Mouse (Mus musculus) embryonic facial prominence, embryonic 11.5 days (tissue): ENCODE results near the gene Atp5g3. TPM values are rescaled to one million over a fixed set of nuclear protein-coding genes. Genes with fewer than 3 reads are reported as not detected.

ENCODE experiments used
- ATAC-seq: fragments of 200-750 bp; cut with Nextera tagmentation; replicated peaks from 2 replicates; pipeline ENCODE4 v1.8.0; 2017; ENCODE audit warnings: low read depth; ENCODE audit not compliant: insufficient number of reproducible peaks, low FRiP score, low TSS enrichment
- DNase-seq: peaks from one replicate; pipeline ENCODE4 v3.0.0-alpha.2; 2015; ENCODE audit warnings: low spot score
- H3K27ac ChIP-seq: fragments of 300-500 bp; sonication (generic); replicated peaks from 2 replicates; pipeline ENCODE4 v1.5.1; 2014; ENCODE audit warnings: mild to moderate bottlenecking, low read depth, low read length, control low read depth
- H3K27me3 ChIP-seq: fragments of 300-500 bp; sonication (generic); 2 replicates; pipeline ENCODE4 v1.6.1; 2014; ENCODE audit warnings: mild to moderate bottlenecking, low read length, moderate library complexity, mixed read lengths; ENCODE audit not compliant: control insufficient read depth, insufficient read depth
- H3K36me3 ChIP-seq: fragments of 300-500 bp; sonication (generic); replicated peaks from 2 replicates; pipeline ENCODE4 v1.6.1; 2014; ENCODE audit warnings: low read depth, mild to moderate bottlenecking, low read length, moderate library complexity, mixed read lengths; ENCODE audit not compliant: control insufficient read depth, insufficient read depth
- H3K4me1 ChIP-seq: fragments of 300-500 bp; sonication (generic); 2 replicates; pipeline ENCODE4 v1.6.1; 2014; ENCODE audit warnings: low read length, mixed read lengths; ENCODE audit not compliant: control insufficient read depth, insufficient read depth
- H3K4me2 ChIP-seq: fragments of 300-500 bp; sonication (generic); 2 replicates; pipeline ENCODE4 v1.6.1; 2014; ENCODE audit warnings: low read depth, mild to moderate bottlenecking, control low read depth, low read length, moderate library complexity
- H3K4me3 ChIP-seq: fragments of 300-500 bp; sonication (generic); 2 replicates; pipeline ENCODE4 v1.5.1; 2014; ENCODE audit warnings: low read depth, low read length, control low read depth
- H3K9ac ChIP-seq: fragments of 300-500 bp; sonication (generic); replicated peaks from 2 replicates; pipeline ENCODE4 v1.6.1; 2014; ENCODE audit warnings: mild to moderate bottlenecking, control low read depth, low read length
- H3K9me3 ChIP-seq: fragments of 300-500 bp; sonication (generic); replicated peaks from 2 replicates; pipeline ENCODE4 v1.6.1; 2016; ENCODE audit warnings: mild to moderate bottlenecking, low read length, inconsistent platforms, mixed read lengths; ENCODE audit not compliant: control insufficient read depth
- WGBS: fragments of 180-500 bp; shearing (Covaris S2); extraction: QIAGEN DNeasy Blood & Tissue Kit; methylation state at CpG from one replicate; pipeline ENCODE4 v1.1.7; 2014; 5-methylcytosine and 5-hydroxymethylcytosine counted together
- polyA plus RNA-seq: library from polyadenylated mRNA; unstranded; fragments of >200 nt; fragmentation: Nextera tagmentation; extraction: Ambion mirVana; gene quantifications from 2 replicates; pipeline ENCODE4 v1.2.1, GENCODE M21; 2014

Atp5g3 gene
- polyA plus RNA-seq, 1 experiment from 2014 or later, result 890 TPM

- H3K27ac ChIP-seq, result 0 out of 2 replicates have a peak overlapping the region, but pooled peaks have one; percentile 65
- no peaks in the 10 kb centered on the region for H3K9me3 ChIP-seq
- WGBS, result 71% methylated on average over 22 of the region's 22 CpGs
- H3K27me3 ChIP-seq, result no peaks in the 10 kb centered on the region
- H3K4me2 ChIP-seq, result peak overlapping the region; percentile 49
- ATAC-seq (no peak), DNase-seq (no peak)
- no peaks in the 10 kb centered on the region for H3K36me3 ChIP-seq
- H3K4me1 ChIP-seq, result no peaks in the 10 kb centered on the region
- H3K4me3 ChIP-seq, result peak overlapping the region; percentile 90
- peak overlapping the region; percentile 66 for H3K9ac ChIP-seq
Observed at GRCm38 (mm10) chr2:73893473-73894270, 17.5 kb downstream of the Atp5g3 start.

- H3K27me3 ChIP-seq, result no peaks in the 10 kb centered on the region
- H3K9me3 ChIP-seq, result no peaks in the 10 kb centered on the region
- peak within 1 kb of the TSS; percentile 90 for H3K4me3 ChIP-seq
- peak; percentile 93 for ATAC-seq
- WGBS, result under 1% methylated on average over 63 of the region's 63 CpGs
- H3K36me3 ChIP-seq, result no peaks in the 10 kb centered on the region
- H3K9ac ChIP-seq, result peak within 1 kb of the TSS; percentile 95
- peak; percentile 100 for DNase-seq
- H3K4me2 ChIP-seq, result peak within 1 kb of the TSS; percentile 73
- no peaks in the 10 kb centered on the region for H3K4me1 ChIP-seq
- H3K27ac ChIP-seq, result peak within 1 kb of the TSS; percentile 80
Observed at GRCm38 (mm10) chr2:73892464-73893296, 18.4 kb downstream of the Atp5g3 start, which contains the start of gene Atf2. TSS of gene Atf2 (minus strand) at chr2:73892639.

GRCm38 (mm10) chr2:73891701-73892463, 19.2 kb downstream of the Atp5g3 start:
- DNase-seq (peak; percentile 68), ATAC-seq (peak; percentile 78)
- peak overlapping the region; percentile 80 for H3K27ac ChIP-seq
- H3K9ac ChIP-seq, result peak overlapping the region; percentile 95
- no peaks in the 10 kb centered on the region for H3K27me3 ChIP-seq
- H3K4me3 ChIP-seq, result peak overlapping the region; percentile 90
- no peaks in the 10 kb centered on the region for H3K36me3 ChIP-seq
- peak overlapping the region; percentile 73 for H3K4me2 ChIP-seq
- H3K4me1 ChIP-seq, result no peaks in the 10 kb centered on the region
- no peaks in the 10 kb centered on the region for H3K9me3 ChIP-seq
- WGBS, result under 1% methylated on average over 53 of the region's 54 CpGs

GRCm38 (mm10) chr2:73885997-73886396, 25.1 kb downstream of the Atp5g3 start:
- Histone ChIP-seq H3K4me3 (no peak overlapping the region), H3K27ac (no peak overlapping the region), H3K36me3 (no peaks in the 10 kb centered on the region; the same call in 1 of the 2 replicates), H3K4me2 (no peak overlapping the region), H3K27me3 (no peaks in the 10 kb centered on the region), H3K4me1 (no peaks in the 10 kb centered on the region), H3K9me3 (no peaks in the 10 kb centered on the region), H3K9ac (no peak overlapping the region)
- 78% methylated on average over 2 of the region's 2 CpGs for WGBS
- DNase-seq (no peak), ATAC-seq (no peak)

GRCm38 (mm10) chr2:73877891-73878290, 33.2 kb downstream of the Atp5g3 start:
- 94% methylated on average over 2 of the region's 2 CpGs for WGBS
- ATAC-seq (no peak), DNase-seq (no peak)
- Histone ChIP-seq H3K9me3 (no peaks in the 10 kb centered on the region), H3K4me1 (no peaks in the 10 kb centered on the region), H3K27ac (no peak overlapping the region), H3K9ac (no peak overlapping the region), H3K4me3 (no peak overlapping the region), H3K27me3 (no peaks in the 10 kb centered on the region), H3K36me3 (no peaks in the 10 kb centered on the region; the same call in 1 of the 2 replicates), H3K4me2 (no peak overlapping the region)

- no peaks in the 10 kb centered on the region; the same call in 1 of the 2 replicates for H3K36me3 ChIP-seq
- ATAC-seq, result no peak
- 75% methylated on average over 16 of the region's 16 CpGs for WGBS
- no peaks in the 10 kb centered on the region for H3K9me3 ChIP-seq
- H3K4me2 ChIP-seq, result no peak overlapping the region
- no peak overlapping the region for H3K4me3 ChIP-seq
- peak; percentile 14 for DNase-seq
- H3K27ac ChIP-seq, result no peak overlapping the region
- H3K9ac ChIP-seq, result no peak overlapping the region
- H3K27me3 ChIP-seq, result no peaks in the 10 kb centered on the region
- no peaks in the 10 kb centered on the region for H3K4me1 ChIP-seq
Observed at GRCm38 (mm10) chr2:73867764-73868487, 43.2 kb downstream of the Atp5g3 start.

- H3K9ac ChIP-seq, result no peak overlapping the region
- H3K27ac ChIP-seq, result no peak overlapping the region
- no peaks in the 10 kb centered on the region for H3K4me1 ChIP-seq
- no peaks in the 10 kb centered on the region for H3K36me3 ChIP-seq
- no peaks in the 10 kb centered on the region for H3K9me3 ChIP-seq
- WGBS, result 94% methylated on average over 4 of the region's 4 CpGs
- ATAC-seq (no peak), DNase-seq (no peak)
- H3K27me3 ChIP-seq, result no peaks in the 10 kb centered on the region
- no peak overlapping the region for H3K4me3 ChIP-seq
- H3K4me2 ChIP-seq, result no peak overlapping the region
Observed at GRCm38 (mm10) chr2:73860046-73860624, 51.0 kb downstream of the Atp5g3 start.
